In the genomic region with DNA sequence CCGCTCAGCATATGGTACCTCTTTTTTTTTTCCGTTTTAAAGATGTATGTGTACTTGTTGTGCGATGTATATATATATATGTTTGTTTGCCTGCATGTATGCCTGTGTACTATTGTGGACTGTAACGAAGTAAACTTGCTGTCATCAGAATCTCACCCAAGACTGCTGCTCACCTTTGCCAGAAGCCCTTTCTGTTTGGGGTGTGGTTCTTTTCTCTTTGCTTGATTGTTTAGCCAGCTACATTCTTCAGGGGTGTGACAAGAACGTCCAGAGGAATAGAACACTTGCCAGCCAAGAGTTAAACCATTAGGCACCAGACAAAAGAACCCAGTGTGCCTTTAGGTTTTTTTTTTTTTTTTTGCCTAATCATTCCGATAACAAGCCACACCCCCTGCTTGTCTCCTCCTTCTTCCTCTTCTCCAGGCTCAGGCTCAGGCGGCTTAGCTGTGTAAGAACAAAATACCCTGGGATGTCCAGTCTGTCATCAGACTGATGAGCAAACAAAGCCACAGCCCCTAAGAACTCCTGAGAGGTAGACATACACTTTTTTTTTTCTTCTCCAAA, we compare ENCODE assay signal across 8 mouse cellular contexts. TPM values are rescaled to one million over a fixed set of nuclear protein-coding genes. Genes with fewer than 3 reads are reported as not detected.
DNase-seq lines count a peak whose midpoint lies in the region; ATAC-seq and TF ChIP-seq lines count a peak whose summit lies in the region.

No protein-coding gene starts in this region.

- DNase-seq in kidney, adult 8-10 months = peak; percentile 21 to 35
- DNase-seq in Muller cell, postnatal 12 days (ENCODE audit: inconsistent ontology term) = peak; percentile 88
- DNase-seq in heart, adult 2 months = peak; percentile 46 to 59
- DNase-seq in liver, embryonic 11.5 days (ENCODE audit: low spot score) = no peak
- DNase-seq in skeletal muscle tissue, adult 2 months (ENCODE audit: low read depth, low spot score) = peak; percentile 42
- DNase-seq in frontal cortex, postnatal 10 days (ENCODE audit: low spot score in 2 of 2) = no peak
- DNase-seq in right cerebral cortex, adult 18-20 months = no peak

- H3K4me1 ChIP-seq in kidney, embryonic 14.5 days (ENCODE audit: control insufficient read depth, insufficient read depth, low read length) = 0 out of 2 replicates have a peak, but pooled peaks cover 3% of the 10 kb centered on the region
- peaks cover 5% of the 10 kb centered on the region for H3K4me1 ChIP-seq in heart, adult 2 months (ENCODE audit: control insufficient read depth, insufficient read depth, low read length)
- peaks cover 14% of the 10 kb centered on the region; the same call in 1 of the 2 replicates for H3K4me1 ChIP-seq in liver, embryonic 11.5 days (replicated peaks; ENCODE audit: control insufficient read depth, insufficient read depth, low read length)

- no peak for ATAC-seq in kidney, embryonic 14.5 days (ENCODE audit: low FRiP score, low TSS enrichment)
- no peak for ATAC-seq in liver, embryonic 11.5 days (replicated peaks; ENCODE audit: low FRiP score)

- no peaks in the 10 kb centered on the region for H3K36me3 ChIP-seq in kidney, embryonic 14.5 days (ENCODE audit: control insufficient read depth, insufficient read depth, low read length)
- H3K36me3 ChIP-seq in heart, adult 2 months (ENCODE audit: control insufficient read depth, insufficient read depth, low read length) = no peaks in the 10 kb centered on the region
- no peaks in the 10 kb centered on the region for H3K36me3 ChIP-seq in liver, embryonic 11.5 days (ENCODE audit: control insufficient read depth, insufficient read depth, low read length)

- no peak for TF ChIP-seq EP300 in heart, adult 2 months (IDR thresholded peaks at IDR 0.05; ENCODE audit: insufficient read depth, low read depth, low read length)

- no peak overlapping the region for H3K9ac ChIP-seq in kidney, embryonic 14.5 days (ENCODE audit: low read depth, low read length)
- H3K9ac ChIP-seq in heart, adult 2 months (ENCODE audit: low read depth, low read length) = peak overlapping the region; percentile 47
- H3K9ac ChIP-seq in liver, embryonic 11.5 days (ENCODE audit: low read depth, low read length) = no peak overlapping the region

- H3K27me3 ChIP-seq in kidney, embryonic 14.5 days (ENCODE audit: control insufficient read depth, insufficient read depth, low read length) = no peaks in the 10 kb centered on the region
- H3K27me3 ChIP-seq in heart, adult 2 months (ENCODE audit: control insufficient read depth, insufficient read depth, low read length) = no peaks in the 10 kb centered on the region
- no peaks in the 10 kb centered on the region for H3K27me3 ChIP-seq in liver, embryonic 11.5 days (replicated peaks; ENCODE audit: control insufficient read depth, insufficient read depth, low read length)

- no peaks in the 10 kb centered on the region for H3K9me3 ChIP-seq in kidney, embryonic 14.5 days (ENCODE audit: control insufficient read depth, low read length)
- no peaks in the 10 kb centered on the region for H3K9me3 ChIP-seq in liver, embryonic 11.5 days (ENCODE audit: control insufficient read depth, low read length)

- H3K79me2 ChIP-seq in heart, adult 2 months (replicated peaks; ENCODE audit: control insufficient read depth, insufficient read depth, low read length) = no peaks in the 10 kb centered on the region

- H3K27ac ChIP-seq in kidney, embryonic 14.5 days (ENCODE audit: low read depth, low read length) = no peak overlapping the region
- peak overlapping the region; percentile 73 for H3K27ac ChIP-seq in heart, adult 2 months
- no peak overlapping the region for H3K27ac ChIP-seq in liver, embryonic 11.5 days (ENCODE audit: low read depth, low read length)

- H3K4me3 ChIP-seq in kidney, embryonic 14.5 days (ENCODE audit: low read length) = no peak overlapping the region
- H3K4me3 ChIP-seq in heart, adult 2 months = peak overlapping the region; percentile 47
- H3K4me3 ChIP-seq in liver, embryonic 11.5 days (ENCODE audit: low read depth, low read length) = no peak overlapping the region

- 54% methylated on average over 7 of the region's 7 CpGs for WGBS in kidney, embryonic 14.5 days
- WGBS in heart, adult 2 months = 44% methylated on average over 7 of the region's 7 CpGs
- 41% methylated on average over 7 of the region's 7 CpGs for WGBS in liver, embryonic 11.5 days

- no peak overlapping the region for H3K4me2 ChIP-seq in kidney, embryonic 14.5 days (replicated peaks; ENCODE audit: low read depth, low read length)
- H3K4me2 ChIP-seq in liver, embryonic 11.5 days = peak overlapping the region; percentile 24; the same call in 1 of the 2 replicates

- peak; percentile 67 for TF ChIP-seq POLR2A in heart, adult 2 months (IDR thresholded peaks at IDR 0.05; ENCODE audit: insufficient read depth, low read depth, low read length)

- intact Hi-C loops in heart, adult 2 months (cut with DNase I) = loop anchor here (1.0 to 2.0 kb wide), 2 partner anchors 33 to 75 kb away; partner anchors contain the start of gene Hnrnpa2b1

- no peak for TF ChIP-seq CTCF in heart, adult 2 months (IDR thresholded peaks at IDR 0.05)

RNA-seq across cellular contexts. Expression of gene Snx10, which starts 20.5 kb away (rescaled TPM):
- polyA plus RNA-seq in kidney, embryonic 14.5 days (2014; fragmentation: Nextera tagmentation; extraction: Ambion mirVana) = 13.0 and 19.2 TPM in 2 replicates
- 10 to 100 TPM; 10.8 to 11.4 TPM for total RNA-seq in heart, adult 2 months (2021)
- polyA plus RNA-seq in heart, adult 2 months (2012; rRNA removed) = 3.9 and 6.5 TPM in 2 replicates
- polyA plus RNA-seq in liver, embryonic 11.5 days (2014; fragmentation: Nextera tagmentation; extraction: Ambion mirVana) = 8.5 and 11.1 TPM in 2 replicates

Comparison
In these comparisons a context has a peak if more than half of its experiments do, and no peak if none do; other contexts are left out.
1. DNase-seq: peak in kidney, adult 8-10 months (2 of 2), Muller cell, postnatal 12 days (single experiment), heart, adult 2 months (2 of 2) and skeletal muscle tissue, adult 2 months (single experiment); none in liver, embryonic 11.5 days (single experiment), frontal cortex, postnatal 10 days (0 of 2) and right cerebral cortex, adult 18-20 months (single experiment).